Mouse (Mus musculus) stomach, postnatal 0 days (tissue): Measurements from ENCODE around the gene Nup98. TPM values are rescaled to one million over a fixed set of nuclear protein-coding genes. Genes with fewer than 3 reads are reported as not detected.
A peak's percentile ranks its signal among the peaks of the same experiment; 100 is the strongest.

Experiments
- ATAC-seq: fragments of 200-750 bp; cut with Nextera tagmentation; 2 replicates; pipeline ENCODE4 v1.8.0; 2017; ENCODE audit not compliant: low FRiP score, low TSS enrichment
- DNase-seq: peaks from one replicate; pipeline ENCODE4 v3.0.0-alpha.2; 2016; ENCODE audit warnings: low spot score
- H3K27ac ChIP-seq: fragments of 300-500 bp; sonication (generic); replicated peaks from 2 replicates; pipeline ENCODE4 v1.5.1; 2014; ENCODE audit warnings: mild to moderate bottlenecking, control low read depth
- H3K27me3 ChIP-seq: fragments of 300-500 bp; sonication (generic); 2 replicates; pipeline ENCODE4 v1.6.1; 2014; ENCODE audit warnings: low read length; ENCODE audit not compliant: control insufficient read depth, insufficient read depth
- H3K36me3 ChIP-seq: fragments of 300-500 bp; sonication (generic); 2 replicates; pipeline ENCODE4 v1.6.1; 2014; ENCODE audit warnings: low read length, mixed read lengths; ENCODE audit not compliant: control insufficient read depth, insufficient read depth
- H3K4me1 ChIP-seq: fragments of 300-500 bp; sonication (generic); replicated peaks from 2 replicates; pipeline ENCODE4 v1.6.1; 2014; ENCODE audit warnings: antibody characterized with exemption; ENCODE audit not compliant: control insufficient read depth, insufficient read depth
- H3K4me2 ChIP-seq: fragments of 300-500 bp; sonication (generic); replicated peaks from 2 replicates; pipeline ENCODE4 v1.6.1; 2014; ENCODE audit warnings: low read depth, mild to moderate bottlenecking, control low read depth, moderate library complexity
- H3K4me3 ChIP-seq: fragments of 300-500 bp; sonication (generic); 2 replicates; pipeline ENCODE4 v1.5.1; 2014; ENCODE audit warnings: low read depth, low read length, control low read depth
- H3K9ac ChIP-seq: fragments of 300-500 bp; sonication (generic); 2 replicates; pipeline ENCODE4 v1.6.1; 2014; ENCODE audit warnings: mild to moderate bottlenecking, low read length, control low read depth, mixed read lengths
- H3K9me3 ChIP-seq: fragments of 300-500 bp; sonication (generic); 2 replicates; pipeline ENCODE4 v1.6.1; 2016; ENCODE audit warnings: low read length; ENCODE audit not compliant: control insufficient read depth
- CTCF ChIP-seq: IDR thresholded peaks from 2 replicates; pipeline ENCODE4 v1.5.1; 2016; ENCODE audit warnings: antibody characterized with exemption, low read depth, mild to moderate bottlenecking, moderate library complexity
- EP300 ChIP-seq: optimal IDR thresholded peaks from 2 replicates; pipeline ENCODE3; 2016; ENCODE audit warnings: antibody characterized with exemption
- WGBS: fragments of 180-500 bp; shearing (Covaris S2); extraction: QIAGEN DNeasy Blood & Tissue Kit; methylation state at CpG from one replicate; pipeline ENCODE4 v1.1.7; 2014; 5-methylcytosine and 5-hydroxymethylcytosine counted together
- polyA plus RNA-seq: library from polyadenylated mRNA; unstranded; fragments of >200 nt; fragmentation: Nextera tagmentation; extraction: Ambion mirVana; gene quantifications from 2 replicates; pipeline ENCODE4 v1.2.1, GENCODE M21; 2015

The Nup98 gene
- polyA plus RNA-seq, 1 experiment from 2014 or later, result 12.1 TPM

GRCm38 (mm10) chr7:102223883-102224738 lies 14.1 kb upstream of the Nup98 start:
- ATAC-seq, result peak; percentile 71
- Histone ChIP-seq H3K9me3 (no peaks in the 10 kb centered on the region), H3K27me3 (no peaks in the 10 kb centered on the region), H3K4me3 (no peak overlapping the region), H3K4me2 (peak overlapping the region; percentile 81; the same call in 1 of the 2 replicates), H3K27ac (peak overlapping the region; percentile 87), H3K9ac (peak overlapping the region; percentile 9; the same call in 1 of the 2 replicates), H3K4me1 (no peaks in the 10 kb centered on the region), H3K36me3 (no peaks in the 10 kb centered on the region)
- TF ChIP-seq EP300 (no peak), CTCF (no peak)
- DNase-seq, result peak; percentile 58
- 48% methylated on average over 5 of the region's 5 CpGs for WGBS

DNA sequence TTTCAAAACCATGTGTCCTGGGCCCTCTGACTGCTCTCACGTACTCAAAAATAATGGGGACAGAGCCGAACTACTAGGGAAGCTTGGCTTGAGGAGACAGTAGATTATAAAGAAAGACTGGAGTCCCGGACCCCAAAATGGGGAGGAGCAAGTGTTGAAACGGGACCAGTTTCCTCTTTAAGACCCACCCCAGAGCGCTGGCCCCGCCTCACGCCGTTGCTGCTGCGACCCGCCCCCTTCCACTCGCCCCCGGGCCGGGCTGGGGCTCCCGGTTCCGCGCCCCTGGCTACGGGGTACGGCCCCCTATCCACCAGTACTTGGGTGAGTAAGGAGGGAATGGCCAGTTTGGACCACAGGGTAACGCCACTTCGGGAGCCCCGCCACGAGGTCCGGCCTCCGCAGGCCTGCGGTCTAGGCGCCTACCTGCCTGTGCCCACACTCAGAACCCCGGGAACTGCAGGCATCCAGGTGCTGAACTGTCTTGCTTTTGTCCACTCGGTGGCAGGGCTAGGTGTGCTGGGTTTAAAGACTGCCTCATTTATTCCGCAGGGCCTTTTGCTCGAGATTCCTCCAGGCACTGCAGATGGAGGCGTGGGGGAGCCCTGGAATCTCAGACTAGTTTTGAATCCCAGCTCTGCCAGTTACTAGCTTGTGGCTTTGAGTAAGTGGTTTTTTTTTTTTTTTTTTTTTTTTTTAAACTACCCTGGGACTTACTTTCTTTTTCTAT lies 13.0 kb upstream of the Nup98 start:
- H3K4me1 ChIP-seq, result no peaks in the 10 kb centered on the region
- WGBS, result 1% methylated on average over 31 of the region's 31 CpGs
- peak overlapping the region; percentile 74 for H3K4me3 ChIP-seq
- H3K4me2 ChIP-seq, result peak overlapping the region; percentile 81
- peak; percentile 70 for DNase-seq
- TF ChIP-seq EP300 (no peak), CTCF (no peak; the same call in 1 of the 2 replicates)
- peak overlapping the region; percentile 82 for H3K9ac ChIP-seq
- peak; percentile 63 for ATAC-seq
- no peaks in the 10 kb centered on the region for H3K9me3 ChIP-seq
- peak overlapping the region; percentile 89 for H3K27ac ChIP-seq
- no peaks in the 10 kb centered on the region for H3K27me3 ChIP-seq
- H3K36me3 ChIP-seq, result no peaks in the 10 kb centered on the region

- Histone ChIP-seq H3K27ac (peak overlapping the region; percentile 89; the same call in 1 of the 2 replicates), H3K4me2 (peak overlapping the region; percentile 81), H3K4me1 (no peaks in the 10 kb centered on the region), H3K9me3 (no peaks in the 10 kb centered on the region), H3K4me3 (peak overlapping the region; percentile 74), H3K27me3 (no peaks in the 10 kb centered on the region), H3K36me3 (no peaks in the 10 kb centered on the region), H3K9ac (no peak overlapping the region; the same call in 1 of the 2 replicates)
- WGBS, result under 1% methylated on average over 11 of the region's 13 CpGs
- ATAC-seq (peak; percentile 55; the same call in 1 of the 2 replicates), DNase-seq (peak; percentile 69)
- TF ChIP-seq CTCF (peak; percentile 72), EP300 (no peak)
These were observed 12.4 kb upstream of the Nup98 start for GRCm38 (mm10) chr7:102222336-102222735.

DNA sequence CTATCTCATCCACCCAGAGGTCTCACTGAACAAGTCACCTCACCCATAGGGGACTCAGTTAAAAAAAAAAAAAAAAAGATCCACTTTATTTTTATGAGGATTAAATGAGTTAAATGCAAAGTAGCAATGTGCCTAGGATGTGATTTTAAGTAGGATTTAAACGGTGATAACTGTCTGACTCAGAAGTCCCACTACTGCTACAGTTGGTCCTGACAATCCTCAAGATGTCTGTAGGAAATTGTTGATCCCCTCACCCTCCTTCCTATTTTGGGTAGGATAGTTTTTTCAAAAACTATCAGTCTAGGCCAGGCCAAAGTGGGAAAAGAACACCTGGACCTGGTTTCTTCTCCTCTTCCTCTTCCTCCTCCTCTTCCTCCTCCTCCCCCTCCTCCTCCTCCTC lies 11.9 kb upstream of the Nup98 start:
- no peak overlapping the region for H3K27ac ChIP-seq
- H3K4me3 ChIP-seq, result no peak overlapping the region
- DNase-seq, result no peak

DNA sequence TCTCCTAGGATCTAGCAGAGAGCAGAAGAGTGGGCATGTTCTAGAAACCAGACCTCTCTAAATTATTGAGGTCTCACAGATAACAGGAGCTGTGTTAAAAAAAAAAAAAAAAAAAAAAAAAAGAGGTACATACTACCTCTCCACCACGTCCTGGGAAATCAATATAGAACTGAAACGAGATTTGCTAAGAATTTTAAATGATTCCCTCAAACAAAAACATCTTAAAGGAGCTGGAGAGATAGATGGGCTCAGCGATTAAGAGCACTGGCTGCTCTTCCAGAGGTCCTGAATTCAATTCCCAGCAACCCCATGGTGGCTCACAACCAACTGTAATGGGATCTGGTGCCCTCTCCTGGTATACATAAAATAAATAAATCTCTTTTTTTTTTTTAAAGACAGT lies 1.1 kb upstream of the Nup98 start:
- Histone ChIP-seq H3K9me3 (no peaks in the 10 kb centered on the region), H3K9ac (peak overlapping the region; percentile 56; the same call in 1 of the 2 replicates), H3K27me3 (no peaks in the 10 kb centered on the region), H3K4me2 (peak overlapping the region; percentile 70), H3K4me3 (peak overlapping the region; percentile 64), H3K4me1 (no peaks in the 10 kb centered on the region), H3K27ac (peak overlapping the region; percentile 91), H3K36me3 (no peaks in the 10 kb centered on the region)
- ATAC-seq, result no peak
- DNase-seq, result no peak
- 34% methylated on average over 3 of the region's 3 CpGs for WGBS
- TF ChIP-seq CTCF, result peak; percentile 46
- no peak for TF ChIP-seq EP300

More for the DNA sequence above, 11.9 kb upstream of the Nup98 start:
- no peaks in the 10 kb centered on the region for H3K4me1 ChIP-seq
- TF ChIP-seq EP300, result no peak
- no peak for TF ChIP-seq CTCF
- H3K9me3 ChIP-seq, result no peaks in the 10 kb centered on the region
- no peak for ATAC-seq
- peak overlapping the region; percentile 81 for H3K4me2 ChIP-seq
- H3K36me3 ChIP-seq, result no peaks in the 10 kb centered on the region
- no peak overlapping the region for H3K9ac ChIP-seq
- 33% methylated on average over 1 of the region's 1 CpGs for WGBS
- no peaks in the 10 kb centered on the region for H3K27me3 ChIP-seq
